Mouse (Mus musculus): Measurements from ENCODE around the gene Dctn3. TPM values are rescaled to one million over a fixed set of nuclear protein-coding genes. Genes with fewer than 3 reads are reported as not detected.
"Not testable (repeated sequence)": the region's sequence is repeated elsewhere in the genome, so short reads cannot be mapped to it uniquely, and the experiment has no call there.

The Dctn3 gene
- total RNA-seq, 2 experiments from 2014 or later, result 142 to 158 TPM

DNA sequence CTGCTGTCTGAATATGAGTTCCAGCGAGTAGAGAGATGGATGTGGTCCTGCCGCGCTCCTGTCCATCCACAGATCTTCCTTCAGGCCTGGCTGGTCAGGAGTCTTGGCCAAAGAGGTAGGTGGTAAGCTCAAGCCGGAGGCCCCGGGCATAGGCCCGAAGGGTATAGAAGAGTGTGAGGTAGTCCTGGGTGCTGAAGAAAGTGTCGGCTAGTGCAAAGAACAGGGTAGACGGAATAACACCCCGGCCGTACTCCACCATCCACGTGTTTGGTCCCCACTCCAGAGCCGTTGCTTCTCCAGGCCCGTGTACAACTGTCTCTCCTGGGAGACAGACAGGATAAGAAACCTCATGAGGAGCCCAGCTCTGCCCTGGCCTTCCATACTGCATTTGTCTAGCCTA lies 16.3 kb upstream of the Dctn3 start:
- DNase-seq (ENCODE audit: low spot score in 2 of 2), result peak in 1 of 2 experiments; percentile 13

GRCm38 (mm10) chr4:41738256-41738603 lies 15.3 kb upstream of the Dctn3 start:
- peak in 1 of 2 experiments; percentile 9 for DNase-seq (ENCODE audit: low spot score in 2 of 2)

GRCm38 (mm10) chr4:41737602-41738255 lies 14.8 kb upstream of the Dctn3 start:
- DNase-seq (ENCODE audit: low spot score in 2 of 2), result peak; percentile 79 to 87

DNA sequence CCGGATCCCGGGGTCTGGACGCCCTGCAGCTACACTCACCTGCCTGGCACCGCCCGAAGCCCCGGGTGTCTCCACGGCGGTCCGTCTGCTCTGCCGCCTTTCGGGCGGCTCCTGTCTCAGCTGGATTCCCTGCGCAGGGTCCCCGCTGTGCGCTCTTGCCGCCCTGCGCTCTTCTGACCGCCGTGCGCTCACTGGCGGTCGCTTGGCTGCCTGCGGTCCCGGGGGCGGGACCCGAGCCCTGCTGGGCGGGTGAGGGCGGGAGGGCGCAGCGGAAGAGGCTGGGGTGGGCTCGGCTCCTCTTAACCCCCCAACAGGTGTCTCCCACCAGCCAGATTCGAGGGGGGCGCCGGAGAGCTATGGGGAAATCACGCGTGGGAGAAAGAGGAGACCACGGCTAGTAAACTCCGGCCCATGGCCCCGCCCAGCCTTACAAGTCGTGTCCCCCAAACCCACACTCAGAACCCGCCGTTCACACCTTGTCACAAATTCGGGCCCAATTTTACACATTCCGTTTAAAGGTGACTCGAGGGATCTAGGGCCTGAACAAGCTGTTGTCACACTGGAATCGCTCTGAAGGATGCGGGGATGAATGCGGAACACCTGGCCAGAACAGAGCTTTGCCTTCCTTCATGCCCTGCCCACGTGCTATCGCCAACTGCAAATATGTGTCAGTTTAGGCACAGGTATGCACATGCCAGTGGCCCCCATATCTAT lies 8.2 kb upstream of the Dctn3 start, which contains the start of gene Arid3c:
Arid3c (minus strand) TSS at position 91 of the 714 bp plus-strand sequence.
- peak in 1 of 2 experiments; percentile 11 for DNase-seq (ENCODE audit: low spot score in 2 of 2)

GRCm38 (mm10) chr4:41726826-41727621 lies 4.1 kb upstream of the Dctn3 start:
- no peak for DNase-seq (ENCODE audit: low spot score in 2 of 2)

- DNase-seq (ENCODE audit: low spot score in 2 of 2), result no peak
These were observed 6.1 kb downstream of the Dctn3 start for GRCm38 (mm10) chr4:41716834-41717233.

GRCm38 (mm10) chr4:41715596-41715995 lies 7.4 kb downstream of the Dctn3 start:
- peak in 1 of 2 experiments; percentile 72 for DNase-seq (ENCODE audit: low spot score in 2 of 2)

- DNase-seq (ENCODE audit: low spot score in 2 of 2), result no peak
These were observed 7.9 kb downstream of the Dctn3 start for GRCm38 (mm10) chr4:41715082-41715481.

DNA sequence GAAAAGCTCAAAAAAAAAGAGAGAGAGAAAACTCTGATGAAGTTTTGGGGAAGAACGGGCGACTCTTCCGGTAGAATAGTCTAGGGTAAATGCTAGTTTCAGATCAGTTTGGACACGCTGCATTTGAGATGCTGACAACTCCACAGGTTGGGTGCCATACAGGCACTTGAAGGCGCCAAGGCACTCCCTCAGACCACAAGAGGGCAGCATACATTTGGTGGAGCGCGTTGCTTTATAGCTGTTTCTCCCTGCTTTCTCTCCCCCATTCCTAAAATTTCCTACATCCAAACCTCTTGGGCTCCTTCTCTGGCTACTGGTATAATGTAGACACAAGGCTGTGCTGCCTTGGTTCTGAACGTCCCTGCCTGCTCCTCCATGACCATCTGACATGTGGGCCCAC lies 8.7 kb downstream of the Dctn3 start:
- peak; percentile 72 to 75 for DNase-seq (ENCODE audit: low spot score in 2 of 2)

GRCm38 (mm10) chr4:41713197-41714067 lies 9.5 kb downstream of the Dctn3 start, which contains the start of gene Rpp25l:
Gene Rpp25l (minus strand): TSS chr4:41713534.
- peak; percentile 80 to 87 for DNase-seq (ENCODE audit: low spot score in 2 of 2)

DNA sequence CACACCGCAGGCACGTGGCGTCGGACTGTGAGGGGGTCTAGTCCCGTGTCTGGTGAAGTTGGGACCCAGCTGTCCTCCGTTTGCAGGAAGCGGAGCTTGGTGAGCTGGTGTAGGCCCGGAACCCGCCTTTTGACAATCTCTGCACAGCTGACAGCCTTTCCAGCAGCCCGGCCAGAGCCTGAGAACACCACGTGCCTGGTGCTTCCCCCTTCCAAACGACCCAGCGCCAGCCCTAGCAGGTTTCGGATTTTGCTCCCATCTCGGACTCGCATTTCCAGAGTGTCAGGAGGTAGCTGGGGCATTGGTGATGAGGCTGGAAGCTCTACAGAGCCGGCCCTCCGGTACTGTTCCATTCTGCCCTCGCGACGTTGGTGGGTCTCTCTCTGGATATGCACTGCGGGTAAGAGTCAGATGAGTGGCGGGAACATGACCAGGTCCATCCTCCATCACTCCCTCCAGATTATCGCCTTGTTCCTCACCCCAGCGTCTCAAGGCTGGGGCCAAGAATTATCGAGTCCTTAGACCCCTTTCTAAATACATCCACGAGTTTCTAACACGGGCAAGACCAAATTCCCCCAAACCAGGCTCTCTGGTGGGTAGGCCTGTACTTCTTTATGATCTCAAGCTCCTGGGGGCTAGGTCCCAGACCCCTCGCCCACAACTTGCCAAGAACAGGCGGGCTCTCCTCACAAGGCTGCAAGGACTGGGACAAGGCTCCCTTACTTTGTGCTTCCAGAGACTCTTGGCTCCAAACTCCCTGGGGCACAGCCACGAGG lies 10.4 kb downstream of the Dctn3 start:
- DNase-seq (ENCODE audit: low spot score in 2 of 2), result no peak

DNA sequence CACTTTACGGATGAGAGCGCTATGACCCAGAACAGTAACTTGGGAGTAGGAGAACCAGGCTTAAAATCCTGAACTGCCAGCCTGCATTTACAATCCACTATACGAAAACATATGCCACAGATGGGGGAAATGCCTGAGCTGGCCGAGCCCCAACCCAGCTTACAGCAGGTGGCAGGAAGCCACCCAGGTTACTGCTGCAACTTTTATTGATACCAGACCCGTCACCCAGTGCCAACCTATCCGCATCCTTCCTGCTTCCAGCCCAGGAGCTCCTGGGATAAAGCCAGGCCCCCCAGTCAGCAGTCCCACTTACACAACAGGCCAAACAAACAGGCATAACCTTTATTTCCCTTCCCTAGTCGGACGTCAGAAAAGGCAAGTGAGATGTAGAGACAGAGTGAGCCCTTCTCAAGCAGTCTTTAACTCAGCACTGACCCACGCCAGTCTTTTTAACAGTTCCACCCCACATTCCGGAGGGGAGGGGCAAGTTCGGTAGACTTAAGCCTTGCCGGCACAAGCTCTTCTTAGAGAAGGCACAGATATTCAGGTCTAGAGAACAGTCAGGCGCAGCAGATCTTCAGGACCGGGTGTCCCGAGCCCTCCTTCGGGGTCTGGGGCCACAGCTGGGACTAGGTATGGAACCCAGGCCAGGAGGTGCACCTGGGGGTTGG lies 11.1 kb downstream of the Dctn3 start:
- no peak for DNase-seq (ENCODE audit: low spot score in 2 of 2)

- DNase-seq (ENCODE audit: low spot score in 2 of 2), result no peak
These were observed 12.7 kb downstream of the Dctn3 start for GRCm38 (mm10) chr4:41710229-41710628.

GRCm38 (mm10) chr4:41708192-41708745 lies 14.7 kb downstream of the Dctn3 start:
- no peak for DNase-seq (ENCODE audit: low spot score in 2 of 2)

- DNase-seq (ENCODE audit: low spot score in 2 of 2), result peak; percentile 65 to 71
These were observed 15.9 kb downstream of the Dctn3 start for GRCm38 (mm10) chr4:41707011-41707535.

- DNase-seq (ENCODE audit: low spot score in 2 of 2), result peak in 1 of 2 experiments; percentile 56
These were observed 16.8 kb downstream of the Dctn3 start for GRCm38 (mm10) chr4:41705922-41706754.

DNA sequence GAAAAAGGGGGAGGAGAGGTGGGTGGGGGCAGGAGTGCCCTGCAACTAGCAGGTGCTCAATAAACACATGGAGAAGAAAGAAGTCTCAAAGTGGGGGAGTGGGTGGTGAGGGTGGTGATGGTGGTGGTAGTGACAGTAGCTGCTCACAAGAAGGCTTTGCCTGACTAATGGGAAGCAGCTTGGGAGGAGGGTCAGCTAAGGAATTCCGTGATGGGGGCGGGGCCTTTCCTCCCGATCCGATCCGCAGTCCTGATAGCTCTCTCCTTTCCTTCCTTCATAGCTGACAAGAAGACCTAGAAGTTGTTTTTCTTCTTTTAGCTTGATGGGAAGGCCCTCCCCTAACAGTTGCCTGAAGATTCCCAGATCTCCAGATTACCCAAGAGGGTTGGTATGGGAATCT lies 18.3 kb downstream of the Dctn3 start:
- DNase-seq (ENCODE audit: low spot score in 2 of 2), result no peak

GRCm38 (mm10) chr4:41702226-41702625 lies 20.7 kb downstream of the Dctn3 start:
- DNase-seq (ENCODE audit: low spot score in 2 of 2), result not testable (repeated sequence)

Data from layer of hippocampus, postnatal 10 days (tissue).